Mouse (Mus musculus) erythroblast, embryonic 14.5 days (primary cell): Measurements from ENCODE around the gene Ttc39a.

Source experiments
- GATA1 ChIP-seq: IDR thresholded peaks from 2 replicates; pipeline ENCODE4 v1.6.1; 2012; ENCODE audit warnings: low read length, inconsistent platforms, mixed read lengths
- TAL1 ChIP-seq: IDR thresholded peaks from 3 replicates; pipeline ENCODE4 v1.6.1; 2012; ENCODE audit warnings: low read length, inconsistent platforms, mixed read lengths

- TF ChIP-seq GATA1 (no peak), TAL1 (no peak)
Observed at GRCm38 (mm10) chr4:109393229-109393779, 13.1 kb upstream of the Ttc39a start.
